Mouse (Mus musculus) thymus, adult 2 months (tissue): ENCODE measurements at regions not wholly inside any gene's neighbourhood (a gene's known extent, or its start where the extent isn't known, plus 50 kb on each side); places are given as distances from the start of the nearest gene placed in this dataset.

Experiments used
- CTCF ChIP-seq: fragments of 200-500 bp; IDR thresholded peaks from 2 replicates; pipeline ENCODE4 v1.5.1; 2012; ENCODE audit warnings: mild to moderate bottlenecking, control low read depth, low read length, moderate library complexity, borderline replicate concordance; ENCODE audit not compliant: control insufficient read depth, poor library complexity, insufficient read depth; ENCODE audit errors: extremely low read depth
- POLR2A ChIP-seq: fragments of 200-500 bp; IDR thresholded peaks from 2 replicates; pipeline ENCODE4 v1.6.1; 2012; ENCODE audit warnings: mild to moderate bottlenecking, low read length, control low read depth, moderate library complexity; ENCODE audit not compliant: control insufficient read depth, poor library complexity, insufficient read depth; ENCODE audit errors: extremely low read depth

DNA sequence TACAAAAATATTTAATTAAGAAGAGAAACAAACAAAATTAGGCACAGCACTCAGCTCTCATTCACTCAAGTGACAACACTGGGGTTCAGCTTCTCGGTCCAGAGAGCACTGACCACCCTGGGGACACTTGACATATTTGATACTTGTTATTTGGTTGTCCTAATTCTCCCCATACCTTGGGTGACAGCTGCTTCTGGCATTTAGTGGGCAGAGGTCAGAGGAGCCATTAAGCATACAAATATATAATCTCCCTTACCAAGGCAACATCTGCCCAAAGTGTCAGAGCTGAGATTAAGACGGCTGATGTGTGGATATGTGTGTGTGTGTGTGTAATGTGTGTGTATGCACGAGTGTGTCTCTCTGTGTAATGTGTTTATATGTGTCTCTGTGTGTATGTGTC lies 465.7 kb upstream of the Cdh4 start:
- no peak for TF ChIP-seq CTCF
- TF ChIP-seq POLR2A, result no peak
